Mouse (Mus musculus) cerebellum, adult 2 months (tissue): ENCODE measurements at regions not wholly inside any gene's neighbourhood (a gene's known extent, or its start where the extent isn't known, plus 50 kb on each side); places are given as distances from the start of the nearest gene placed in this dataset.

Experiments used
- DNase-seq, 2 experiments: peaks; one replicate each; pipeline ENCODE4 v3.0.0; 2021
- H3K27ac ChIP-seq: fragments of 200-500 bp; 2 replicates; pipeline ENCODE4 v1.5.1; 2012; ENCODE audit warnings: low read length, control low read depth, inconsistent platforms; ENCODE audit not compliant: insufficient read depth
- H3K27me3 ChIP-seq: fragments of 200-500 bp; 2 replicates; pipeline ENCODE4 v1.6.1; 2012; ENCODE audit warnings: inconsistent platforms, mild to moderate bottlenecking, low read length, moderate library complexity; ENCODE audit not compliant: control insufficient read depth, insufficient read depth
- H3K4me1 ChIP-seq: fragments of 200-500 bp; 2 replicates; pipeline ENCODE4 v1.6.1; 2011; ENCODE audit warnings: low read length; ENCODE audit not compliant: control insufficient read depth, insufficient read depth
- H3K4me3 ChIP-seq: fragments of 200-500 bp; replicated peaks from 2 replicates; pipeline ENCODE3; 2011; ENCODE audit warnings: mild to moderate bottlenecking, low read depth, low read length, control low read depth; ENCODE audit not compliant: insufficient read depth
- CTCF ChIP-seq: fragments of 200-500 bp; IDR thresholded peaks from 2 replicates; pipeline ENCODE4 v1.5.1; 2011; ENCODE audit warnings: low read depth, mild to moderate bottlenecking, control low read depth, low read length, moderate library complexity, borderline replicate concordance; ENCODE audit not compliant: insufficient read depth
- POLR2A ChIP-seq: fragments of 200-500 bp; IDR thresholded peaks from 2 replicates; pipeline ENCODE4 v1.6.1; 2011; ENCODE audit warnings: low read length, control low read depth, borderline replicate concordance; ENCODE audit not compliant: insufficient read depth
- WGBS: fragments of 180-500 bp; shearing (Covaris S2); methylation state at CpG from one replicate; pipeline ENCODE4 v1.1.7; 2018; 5-methylcytosine and 5-hydroxymethylcytosine counted together

DNA sequence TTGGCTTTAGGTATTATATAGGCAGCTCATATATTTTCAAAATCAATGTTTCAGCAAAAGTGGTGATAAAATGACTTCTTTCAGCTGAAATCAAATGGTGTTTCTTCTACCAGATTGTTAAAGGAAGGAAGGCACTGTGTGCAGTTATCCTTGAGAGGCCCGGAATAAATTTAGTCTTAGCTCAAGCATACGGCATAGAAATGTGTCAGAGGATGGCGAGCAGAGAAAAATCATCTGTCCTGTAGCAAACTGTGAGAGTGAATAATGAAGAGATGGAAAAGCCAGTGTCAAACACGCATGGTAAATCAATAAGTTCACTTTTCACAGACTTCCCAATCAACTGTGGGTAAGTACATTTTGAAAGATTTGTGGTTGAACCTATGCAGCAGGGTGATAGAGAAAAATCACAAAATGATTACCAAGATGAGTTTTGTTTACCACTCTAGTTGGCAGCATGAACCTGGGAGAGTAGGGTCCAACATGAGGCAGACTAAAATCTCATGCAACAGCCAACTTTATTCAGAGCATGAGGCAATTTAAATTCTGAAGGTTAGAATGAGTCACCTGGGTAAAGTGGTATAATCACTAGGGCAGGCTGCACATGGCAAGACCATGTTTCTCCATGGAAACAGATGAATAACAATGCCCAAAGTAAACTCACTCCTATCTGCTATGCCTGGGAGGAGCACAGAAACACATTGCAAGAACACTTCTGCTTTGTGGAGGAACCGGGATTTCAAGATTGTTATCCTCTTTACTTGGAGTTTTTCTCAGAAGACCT, 55.7 kb downstream of the AI429214 start:
- no peak for DNase-seq
- TF ChIP-seq CTCF, result no peak
- TF ChIP-seq POLR2A, result no peak
- H3K4me1 ChIP-seq, result no peaks in the 10 kb centered on the region
- H3K4me3 ChIP-seq, result no peak overlapping the region
- WGBS, result 86% methylated on average over 5 of the region's 5 CpGs
- H3K27ac ChIP-seq, result no peak overlapping the region
- H3K27me3 ChIP-seq, result no peaks in the 10 kb centered on the region

DNA sequence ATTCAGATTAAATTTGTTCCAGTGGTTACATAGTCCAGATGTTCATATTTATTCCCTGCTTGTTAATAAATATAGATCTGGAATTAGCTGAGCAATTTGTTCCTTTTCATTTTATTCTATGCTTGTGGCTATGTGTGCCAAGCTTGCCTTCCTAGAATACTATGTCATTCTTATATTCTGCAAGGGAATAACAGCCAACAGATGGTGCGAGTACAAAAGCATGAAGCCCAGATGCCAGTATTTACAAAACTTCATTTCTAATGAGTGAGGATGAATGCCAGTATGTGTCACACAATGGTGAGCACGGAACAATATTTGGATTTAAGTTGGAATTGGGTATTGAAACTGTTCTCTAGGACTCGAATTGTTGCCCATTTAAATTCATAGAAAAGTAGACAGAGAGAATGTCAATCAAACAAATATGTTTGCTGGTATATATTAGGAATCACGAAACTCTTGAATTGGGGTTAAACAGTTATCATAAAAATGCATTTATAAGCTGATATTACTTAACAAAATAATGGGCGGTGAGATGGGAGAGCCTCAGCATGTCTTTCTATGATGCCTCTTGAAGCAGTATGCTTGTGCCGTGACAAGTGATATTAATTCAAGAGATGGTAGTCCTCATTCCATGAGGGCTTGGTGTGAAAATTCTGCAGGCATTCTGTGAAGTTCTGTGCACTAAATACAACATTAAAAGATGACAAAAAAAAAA, 56.7 kb downstream of the AI429214 start:
- DNase-seq, result no peak
- no peaks in the 10 kb centered on the region for H3K27me3 ChIP-seq
- WGBS, result 56% methylated on average over 6 of the region's 6 CpGs
- no peak overlapping the region for H3K4me3 ChIP-seq
- H3K27ac ChIP-seq, result no peak overlapping the region
- H3K4me1 ChIP-seq, result no peaks in the 10 kb centered on the region
- TF ChIP-seq CTCF (no peak), POLR2A (no peak)

DNA sequence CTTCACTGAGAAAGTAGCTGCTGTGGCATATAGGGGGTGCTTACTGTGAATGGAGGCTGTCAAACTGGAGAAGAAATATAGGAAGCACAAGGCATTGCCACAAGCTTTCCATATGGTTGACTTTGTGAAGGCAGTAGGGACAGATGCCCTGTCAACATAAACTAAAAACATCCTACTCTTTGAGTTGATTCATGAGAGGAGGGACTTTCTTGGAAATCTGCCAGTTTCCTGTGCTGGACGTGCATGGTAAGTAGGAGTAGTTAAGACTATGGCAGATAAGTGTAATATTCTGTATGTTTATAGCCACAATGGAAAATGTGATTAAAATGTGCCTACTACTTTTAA, 57.3 kb downstream of the AI429214 start:
- TF ChIP-seq POLR2A, result no peak
- no peak for DNase-seq
- no peaks in the 10 kb centered on the region for H3K27me3 ChIP-seq
- no peaks in the 10 kb centered on the region for H3K4me1 ChIP-seq
- H3K4me3 ChIP-seq, result no peak overlapping the region
- H3K27ac ChIP-seq, result no peak overlapping the region
- WGBS, result 20% methylated on average over 1 of the region's 1 CpGs

DNA sequence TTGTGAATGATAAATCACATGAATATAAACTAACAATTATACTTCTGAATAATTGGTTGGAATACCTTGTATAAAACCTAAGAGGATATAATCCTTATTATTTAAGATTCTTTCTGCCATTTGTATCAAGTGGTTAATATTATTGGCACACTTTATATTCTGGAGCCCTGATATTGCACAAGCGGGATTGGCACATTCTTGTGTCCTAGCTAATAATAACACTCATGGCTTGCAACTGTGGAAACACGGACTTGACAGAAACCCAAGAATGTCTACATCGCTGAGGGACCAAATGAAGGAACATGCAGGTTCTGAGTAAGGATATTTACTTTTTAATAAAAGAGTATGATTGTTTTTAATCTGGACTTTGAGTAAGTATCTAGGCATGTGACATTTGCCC, 63.0 kb downstream of the AI429214 start:
- 67% methylated on average over 3 of the region's 3 CpGs for WGBS
- Histone ChIP-seq H3K4me1 (no peaks in the 10 kb centered on the region), H3K27ac (no peak overlapping the region), H3K27me3 (no peaks in the 10 kb centered on the region), H3K4me3 (no peak overlapping the region)
- no peak for DNase-seq
- TF ChIP-seq CTCF, result no peak

DNA sequence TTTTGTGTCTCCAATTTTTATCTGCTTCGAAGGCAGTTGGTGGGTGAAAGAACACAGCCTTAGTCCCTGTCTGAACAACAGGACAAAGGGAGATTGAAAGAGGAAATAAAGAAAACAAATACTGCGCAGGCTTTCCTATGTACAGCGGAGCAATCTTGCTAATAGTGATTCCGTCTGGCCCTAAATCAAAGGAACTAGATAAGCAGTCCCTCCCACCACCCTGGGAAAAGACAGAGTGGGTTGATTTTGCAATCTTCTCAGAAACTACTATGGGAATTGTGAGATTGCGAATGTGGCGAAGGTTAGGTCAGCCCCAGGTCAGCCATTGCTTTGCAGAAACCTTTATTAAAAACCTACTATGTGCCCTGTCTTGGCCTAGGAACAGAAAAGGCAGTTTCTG, 65.0 kb downstream of the AI429214 start:
- H3K27me3 ChIP-seq, result no peaks in the 10 kb centered on the region
- 90% methylated on average over 6 of the region's 6 CpGs for WGBS
- DNase-seq, result no peak
- no peak overlapping the region for H3K4me3 ChIP-seq
- no peak overlapping the region for H3K27ac ChIP-seq
- TF ChIP-seq POLR2A, result no peak
- TF ChIP-seq CTCF, result no peak
- no peaks in the 10 kb centered on the region for H3K4me1 ChIP-seq

DNA sequence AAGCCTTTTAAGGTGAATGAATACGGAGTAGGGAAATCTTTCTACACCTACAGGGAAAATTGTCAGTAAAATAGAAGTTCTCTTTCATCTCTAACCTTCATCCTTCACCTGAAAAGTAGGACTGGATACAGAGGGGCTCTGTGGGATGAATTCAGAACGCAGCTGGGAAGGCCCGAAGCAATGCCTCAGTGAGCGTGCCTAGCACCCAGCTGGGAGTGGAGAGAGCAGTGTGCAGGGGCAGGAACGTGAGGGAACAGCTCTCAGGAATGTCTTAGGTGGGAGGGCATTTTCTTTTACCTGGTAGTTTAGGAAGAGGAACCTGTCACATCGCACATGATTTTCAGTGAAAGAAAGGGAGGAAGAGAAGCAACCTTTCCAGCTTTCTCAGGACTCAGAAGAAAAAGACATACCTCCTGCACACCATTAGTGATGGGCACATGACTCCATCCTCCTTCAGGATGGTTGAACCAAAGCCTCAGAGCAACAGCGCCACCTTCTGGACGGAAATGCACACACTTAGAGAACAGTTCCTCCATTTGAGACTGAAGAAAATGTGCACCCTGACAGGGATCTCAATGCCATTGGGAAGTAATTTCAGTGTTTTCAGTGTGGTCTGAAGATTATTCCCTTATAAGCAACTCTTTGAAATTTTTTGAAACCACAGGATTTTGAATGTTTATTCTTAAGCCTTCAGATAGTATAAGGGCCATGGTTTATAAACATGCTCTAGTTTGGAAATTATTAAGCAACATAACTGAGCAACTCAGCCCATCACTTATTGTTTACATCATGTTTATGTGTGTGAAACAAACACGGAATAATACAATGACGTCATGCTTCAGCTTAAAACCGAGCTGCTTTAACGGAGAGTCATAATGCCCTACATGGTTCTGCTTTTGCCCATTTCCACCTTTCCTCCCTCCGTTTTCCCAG, 68.9 kb downstream of the AI429214 start:
- TF ChIP-seq POLR2A (no peak), CTCF (peak; percentile 81)
- Histone ChIP-seq H3K27me3 (no peaks in the 10 kb centered on the region), H3K4me3 (no peak overlapping the region), H3K4me1 (no peaks in the 10 kb centered on the region), H3K27ac (no peak overlapping the region)
- WGBS, result 34% methylated on average over 13 of the region's 13 CpGs
- peak; percentile 30 to 46 for DNase-seq

DNA sequence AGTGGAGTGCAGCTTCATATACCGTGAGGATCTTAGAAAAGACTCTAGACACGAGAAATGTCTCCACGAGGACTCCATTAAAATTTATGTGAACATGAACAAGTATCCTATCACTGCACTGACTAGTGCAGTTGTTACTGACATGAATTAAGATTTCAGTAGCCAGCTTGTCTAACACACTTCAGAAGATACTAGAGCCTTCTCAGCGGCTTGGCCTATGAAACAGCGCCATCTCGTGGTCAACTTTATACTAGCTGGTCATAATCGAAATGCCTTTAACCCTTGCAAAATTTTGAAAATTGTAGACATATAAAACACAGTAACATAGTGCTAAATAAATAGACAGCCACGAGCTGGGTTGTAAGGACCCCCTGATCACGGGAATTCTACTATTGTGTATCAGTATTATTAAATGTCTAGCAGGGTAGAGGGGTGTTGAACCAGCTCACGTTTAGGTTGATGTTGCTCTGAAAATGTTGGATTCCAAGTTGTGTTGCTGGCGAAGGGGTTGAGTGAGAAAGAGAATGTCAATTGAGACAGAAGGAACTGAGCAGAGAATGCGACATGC, 70.4 kb downstream of the AI429214 start:
- peak; percentile 42 to 61 for DNase-seq
- H3K4me3 ChIP-seq, result no peak overlapping the region
- WGBS, result 20% methylated on average over 12 of the region's 12 CpGs
- H3K4me1 ChIP-seq, result no peaks in the 10 kb centered on the region
- H3K27ac ChIP-seq, result no peak overlapping the region
- H3K27me3 ChIP-seq, result no peaks in the 10 kb centered on the region
- TF ChIP-seq POLR2A (no peak), CTCF (peak; percentile 64)

DNA sequence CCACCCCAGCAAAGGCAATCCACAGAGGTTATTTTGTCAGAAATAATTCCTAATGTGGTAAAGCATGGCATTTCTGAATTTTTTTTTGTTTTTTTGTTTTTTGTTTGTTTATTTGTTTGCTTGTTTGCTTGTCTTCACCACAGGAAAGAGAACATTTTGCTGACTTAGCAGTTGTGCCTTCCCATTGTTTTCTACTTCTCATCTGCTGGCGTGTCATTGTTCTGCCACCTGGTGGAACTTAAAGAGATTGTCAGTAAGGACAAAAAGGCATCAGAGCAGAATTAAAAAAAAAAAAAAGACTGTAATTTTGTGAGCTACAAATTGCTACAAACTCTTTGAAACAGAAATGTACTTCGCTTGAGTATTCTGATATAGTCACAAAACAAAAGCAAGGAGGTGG, 79.5 kb downstream of the AI429214 start:
- Histone ChIP-seq H3K4me1 (no peaks in the 10 kb centered on the region), H3K4me3 (no peak overlapping the region), H3K27ac (no peak overlapping the region), H3K27me3 (no peaks in the 10 kb centered on the region)
- 27% methylated on average over 2 of the region's 2 CpGs for WGBS
- no peak for DNase-seq
- TF ChIP-seq CTCF (no peak), POLR2A (no peak)
